ENCODE assay signal across 28 mouse cellular contexts in genomic region chr15:7192582-7192981, GRCm38 (mm10).
"Had no signal": no experiment of that assay in that cellular context is flagged by ENCODE, and none has a peak within 500 bp of the region (broad histone marks: within the 10 kb centered on the region; RNA-seq: fewer than 3 reads in every experiment).

No protein-coding gene starts in this region.

- ATAC-seq: forebrain, embryonic 13.5 days; forebrain, embryonic 14.5 days; forebrain, embryonic 15.5 days; forebrain, embryonic 16.5 days; forebrain, postnatal 0 days had no signal

- H3K4me2 ChIP-seq: embryonic facial prominence, embryonic 12.5 days; embryonic facial prominence, embryonic 13.5 days; embryonic facial prominence, embryonic 15.5 days; forebrain, embryonic 12.5 days; forebrain, embryonic 13.5 days; forebrain, embryonic 15.5 days had no signal

- H3K27ac ChIP-seq: embryonic facial prominence, embryonic 10.5 days; embryonic facial prominence, embryonic 12.5 days; embryonic facial prominence, embryonic 13.5 days; embryonic facial prominence, embryonic 15.5 days; forebrain, embryonic 10.5 days; forebrain, embryonic 12.5 days; forebrain, embryonic 13.5 days; forebrain, embryonic 15.5 days; gastrocnemius, adult 2 months; heart, adult 2 months had no signal

- DNase-seq: cerebellum, adult 2 months; cerebellum, adult 8-10 months; cerebellum, adult 9-10 months; cerebellum, adult 9-11 months; cerebellum, postnatal 10 days; cerebellum, postnatal 14 days; cerebellum, postnatal 25 days; cerebellum, postnatal 36 days; embryo, embryonic 11 days; forebrain, postnatal 0 days; gastrocnemius, adult 2 months; gastrocnemius, postnatal 10 days; gastrocnemius, postnatal 14 days; gastrocnemius, postnatal 25 days; gastrocnemius, postnatal 36 days; heart, adult 18-20 months; heart, adult 2 months had no signal

- H3K9me3 ChIP-seq: embryonic facial prominence, embryonic 10.5 days; embryonic facial prominence, embryonic 12.5 days; embryonic facial prominence, embryonic 13.5 days; embryonic facial prominence, embryonic 15.5 days; forebrain, embryonic 10.5 days; forebrain, embryonic 12.5 days; forebrain, embryonic 13.5 days; forebrain, embryonic 15.5 days had no signal

- H3K4me3 ChIP-seq: embryonic facial prominence, embryonic 10.5 days; embryonic facial prominence, embryonic 12.5 days; embryonic facial prominence, embryonic 13.5 days; embryonic facial prominence, embryonic 15.5 days; erythroblast, embryonic 14.5 days; forebrain, embryonic 10.5 days; forebrain, embryonic 12.5 days; forebrain, embryonic 13.5 days; forebrain, embryonic 15.5 days; gastrocnemius, adult 2 months; heart, adult 2 months had no signal

- H3K36me3 ChIP-seq: forebrain, embryonic 12.5 days had no signal

- H3K27me3 ChIP-seq: embryonic facial prominence, embryonic 12.5 days; embryonic facial prominence, embryonic 13.5 days; embryonic facial prominence, embryonic 15.5 days; forebrain, embryonic 12.5 days; forebrain, embryonic 13.5 days; forebrain, embryonic 15.5 days had no signal

- H3K9ac ChIP-seq: embryonic facial prominence, embryonic 12.5 days; embryonic facial prominence, embryonic 13.5 days; embryonic facial prominence, embryonic 15.5 days; forebrain, embryonic 12.5 days; forebrain, embryonic 13.5 days; forebrain, embryonic 15.5 days; forebrain, postnatal 0 days had no signal
